Mouse (Mus musculus) neural tube, embryonic 10.5 days (tissue): ENCODE results near the gene Uvrag.

ENCODE experiments used
- DNase-seq: peaks from one replicate; pipeline ENCODE4 v3.0.0-alpha.2; 2017; ENCODE audit warnings: low spot score; ENCODE audit errors: extremely low spot score

Uvrag gene

GRCm38 (mm10) chr7:99024791-99025190, 116.2 kb downstream of the Uvrag start:
- no peak for DNase-seq

- no peak for DNase-seq
These were observed 117.0 kb downstream of the Uvrag start for GRCm38 (mm10) chr7:99023931-99024330.

GRCm38 (mm10) chr7:99021277-99021676, 119.7 kb downstream of the Uvrag start:
- no peak for DNase-seq

- DNase-seq = no peak
These were observed 120.6 kb downstream of the Uvrag start for GRCm38 (mm10) chr7:99020353-99020752.

- DNase-seq = no peak
These were observed 123.6 kb downstream of the Uvrag start for GRCm38 (mm10) chr7:99017224-99017844.

GRCm38 (mm10) chr7:99015914-99016313, 125.0 kb downstream of the Uvrag start:
- DNase-seq = no peak

GRCm38 (mm10) chr7:99015419-99015818, 125.5 kb downstream of the Uvrag start:
- peak; percentile 36 for DNase-seq

GRCm38 (mm10) chr7:99014620-99015019, 126.3 kb downstream of the Uvrag start:
- DNase-seq = no peak

GRCm38 (mm10) chr7:99007506-99008354, 133.2 kb downstream of the Uvrag start:
- no peak for DNase-seq

- DNase-seq = no peak
These were observed 137.7 kb downstream of the Uvrag start for GRCm38 (mm10) chr7:99003231-99003630.

- DNase-seq = no peak
These were observed 142.2 kb downstream of the Uvrag start for GRCm38 (mm10) chr7:98998722-98999121.

- no peak for DNase-seq
These were observed 143.2 kb downstream of the Uvrag start for GRCm38 (mm10) chr7:98997760-98998159.

GRCm38 (mm10) chr7:98996791-98997190, 144.2 kb downstream of the Uvrag start:
- DNase-seq = no peak

GRCm38 (mm10) chr7:98995126-98995727, 145.7 kb downstream of the Uvrag start:
- no peak for DNase-seq

GRCm38 (mm10) chr7:98994137-98994536, 146.8 kb downstream of the Uvrag start:
- DNase-seq = no peak

- DNase-seq = no peak
These were observed 147.5 kb downstream of the Uvrag start for GRCm38 (mm10) chr7:98993395-98993794.

GRCm38 (mm10) chr7:98991204-98991761, 149.7 kb downstream of the Uvrag start:
- DNase-seq = no peak

GRCm38 (mm10) chr7:98990510-98990909, 150.4 kb downstream of the Uvrag start:
- no peak for DNase-seq

GRCm38 (mm10) chr7:98986962-98987441, 153.9 kb downstream of the Uvrag start:
- no peak for DNase-seq

GRCm38 (mm10) chr7:98985935-98986334, 155.0 kb downstream of the Uvrag start:
- no peak for DNase-seq

GRCm38 (mm10) chr7:98985489-98985888, 155.5 kb downstream of the Uvrag start:
- DNase-seq = no peak

- DNase-seq = no peak
These were observed 156.6 kb downstream of the Uvrag start for GRCm38 (mm10) chr7:98984319-98984718.
